Mouse (Mus musculus) lung, adult 2 months (tissue): ENCODE data around the gene Atf7.

Experiments
- CTCF ChIP-seq: fragments of 200-500 bp; IDR thresholded peaks from 2 replicates; pipeline ENCODE4 v1.5.1; 2011; ENCODE audit warnings: mild to moderate bottlenecking, low read length, control low read depth; ENCODE audit not compliant: insufficient read depth
- POLR2A ChIP-seq: fragments of 200-500 bp; IDR thresholded peaks from 2 replicates; pipeline ENCODE4 v1.6.1; 2011; ENCODE audit warnings: low read depth, mild to moderate bottlenecking, control low read depth, low read length, borderline replicate concordance; ENCODE audit errors: extremely low read depth

DNA sequence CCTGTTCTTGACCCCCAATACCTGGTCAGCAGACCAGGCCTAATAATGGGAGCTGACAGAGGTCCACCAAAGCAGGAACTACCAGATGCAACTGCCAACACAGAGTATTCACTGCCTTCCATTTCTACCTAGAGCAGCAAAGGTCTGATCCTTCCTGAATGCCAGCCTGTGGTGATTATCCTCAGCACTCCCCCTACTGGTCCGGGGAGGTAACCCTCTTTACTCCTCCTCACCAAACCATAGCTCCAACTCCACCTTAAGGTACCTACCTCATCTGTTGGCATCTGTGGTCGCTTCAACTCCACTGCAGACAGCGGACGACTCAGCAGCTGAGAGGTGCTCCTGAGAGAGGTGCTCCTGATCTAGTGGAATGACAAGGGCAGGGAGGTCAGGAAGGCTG, 40.2 kb upstream of the Atf7 start:
- TF ChIP-seq POLR2A (no peak), CTCF (peak; percentile 84)
